In the genomic region with DNA sequence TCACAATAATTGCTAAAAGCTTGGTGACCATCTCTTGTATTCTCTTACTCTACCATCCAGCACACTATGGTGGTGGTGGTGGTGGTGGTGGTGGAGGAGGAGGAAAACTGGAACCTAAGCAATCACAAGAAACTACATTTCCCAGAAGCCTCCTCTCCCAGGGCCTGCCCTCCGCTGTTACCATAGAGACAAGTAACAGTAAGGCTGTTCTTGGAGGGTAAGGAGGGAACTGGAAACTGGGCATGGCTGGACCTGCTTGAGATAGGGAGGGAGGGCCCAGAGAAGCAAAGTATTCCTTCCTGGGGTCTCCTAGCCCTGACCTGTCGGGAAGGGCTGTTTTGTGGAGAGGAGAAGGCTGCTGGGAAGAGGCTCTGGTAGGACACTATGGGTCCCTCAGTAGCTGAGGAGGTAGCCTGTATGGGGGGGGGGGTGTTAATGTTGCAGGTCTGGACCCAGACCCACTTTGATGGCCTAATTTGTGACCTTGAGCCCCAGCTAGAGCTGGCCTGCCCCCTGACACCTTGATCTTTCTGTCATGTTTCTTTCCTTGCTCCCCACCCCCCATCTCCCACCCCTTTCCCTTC, we compare ENCODE assay signal across 8 mouse cellular contexts. TPM values are rescaled to one million over a fixed set of nuclear protein-coding genes. Genes with fewer than 3 reads are reported as not detected.
DNase-seq lines count a peak whose midpoint lies in the region; ATAC-seq and TF ChIP-seq lines count a peak whose summit lies in the region.

Gene Drc7 (plus strand): TSS at position 177 of the 584 bp plus-strand sequence.

- no peak within 1 kb of the TSS for H3K27ac ChIP-seq in midbrain, embryonic 11.5 days (ENCODE audit: low read depth, low read length)
- no peak within 1 kb of the TSS for H3K27ac ChIP-seq in midbrain, embryonic 10.5 days (replicated peaks)
- no peak within 1 kb of the TSS for H3K27ac ChIP-seq in limb, embryonic 13.5 days
- H3K27ac ChIP-seq in gastrocnemius, adult 2 months: no peak within 1 kb of the TSS

- DNase-seq in adrenal gland, postnatal 14 days: peak; percentile 32
- no peak for DNase-seq in adrenal gland, adult 8-10 months
- no peak for DNase-seq in midbrain, embryonic 11.5 days (ENCODE audit: low spot score, missing footprints)
- no peak for DNase-seq in midbrain, embryonic 10.5 days (ENCODE audit: low spot score)
- no peak for DNase-seq in right cerebral cortex, postnatal 36 days (ENCODE audit: low spot score in 2 of 2)
- no peak for DNase-seq in gastrocnemius, adult 2 months

- 26% methylated on average over 2 of the region's 2 CpGs for WGBS in midbrain, embryonic 11.5 days
- WGBS in midbrain, embryonic 10.5 days: 25% methylated on average over 2 of the region's 2 CpGs
- WGBS in limb, embryonic 13.5 days: 17% methylated on average over 2 of the region's 2 CpGs

- intact Hi-C loops in gastrocnemius, adult 2 months (cut with DNase I): no loop called here

- H3K4me1 ChIP-seq in midbrain, embryonic 11.5 days (ENCODE audit: control insufficient read depth, insufficient read depth, low read length): no peaks in the 10 kb centered on the region
- H3K4me1 ChIP-seq in midbrain, embryonic 10.5 days: peaks cover 5% of the 10 kb centered on the region; the same call in 1 of the 2 replicates
- H3K4me1 ChIP-seq in limb, embryonic 13.5 days: no peaks in the 10 kb centered on the region

- ATAC-seq in midbrain, embryonic 11.5 days (ENCODE audit: low FRiP score): peak; percentile 73
- ATAC-seq in limb, embryonic 13.5 days (ENCODE audit: low FRiP score, low read depth): peak; percentile 84
- ATAC-seq in monocyte, adult 5-6 weeks (replicated peaks; ENCODE audit: insufficient number of reproducible peaks, low FRiP score, low TSS enrichment, poor library complexity, severe bottlenecking): peak; percentile 67; the same call in 1 of the 2 replicates

- H3K36me3 ChIP-seq in midbrain, embryonic 11.5 days (ENCODE audit: control insufficient read depth, insufficient read depth, low read length): no peaks in the 10 kb centered on the region
- H3K36me3 ChIP-seq in midbrain, embryonic 10.5 days: no peaks in the 10 kb centered on the region
- no peaks in the 10 kb centered on the region for H3K36me3 ChIP-seq in limb, embryonic 13.5 days

- H3K4me3 ChIP-seq in midbrain, embryonic 11.5 days (ENCODE audit: low read depth, low read length): no peak within 1 kb of the TSS
- H3K4me3 ChIP-seq in midbrain, embryonic 10.5 days: no peak within 1 kb of the TSS
- H3K4me3 ChIP-seq in limb, embryonic 13.5 days: no peak within 1 kb of the TSS
- no peak within 1 kb of the TSS for H3K4me3 ChIP-seq in gastrocnemius, adult 2 months

- no peak for TF ChIP-seq CTCF in gastrocnemius, adult 2 months (IDR thresholded peaks at IDR 0.05)

- H3K9me3 ChIP-seq in midbrain, embryonic 11.5 days (ENCODE audit: control insufficient read depth, low read length): no peaks in the 10 kb centered on the region
- no peaks in the 10 kb centered on the region for H3K9me3 ChIP-seq in midbrain, embryonic 10.5 days (replicated peaks)
- no peaks in the 10 kb centered on the region for H3K9me3 ChIP-seq in limb, embryonic 13.5 days

- H3K4me2 ChIP-seq in midbrain, embryonic 11.5 days: no peak within 1 kb of the TSS
- no peak within 1 kb of the TSS for H3K4me2 ChIP-seq in limb, embryonic 13.5 days (replicated peaks)

- H3K27me3 ChIP-seq in midbrain, embryonic 11.5 days (ENCODE audit: control insufficient read depth, insufficient read depth, low read length): no peaks in the 10 kb centered on the region
- H3K27me3 ChIP-seq in midbrain, embryonic 10.5 days (ENCODE audit: low read depth, poor library complexity, severe bottlenecking): no peaks in the 10 kb centered on the region
- no peaks in the 10 kb centered on the region for H3K27me3 ChIP-seq in limb, embryonic 13.5 days

- no peak within 1 kb of the TSS for H3K9ac ChIP-seq in midbrain, embryonic 11.5 days (ENCODE audit: low read length)
- no peak within 1 kb of the TSS for H3K9ac ChIP-seq in limb, embryonic 13.5 days

RNA-seq across cellular contexts. Expression of gene Drc7, which starts in this region (rescaled TPM):
- not detected in 2 replicates for total RNA-seq in adrenal gland, postnatal 14 days (2021)
- total RNA-seq in adrenal gland, adult 8-10 months (2022): not detected
- 0.14 TPM in 1 of 2 replicates, not detected in the other for polyA plus RNA-seq in midbrain, embryonic 11.5 days (2014; fragmentation: Nextera tagmentation; extraction: Ambion mirVana)
- 0.11 and 0.14 TPM in 2 replicates for polyA plus RNA-seq in midbrain, embryonic 10.5 days (2016; fragmentation: Nextera tagmentation; extraction: Ambion mirVana)
- not detected in 2 replicates for polyA plus RNA-seq in limb, embryonic 13.5 days (2015; fragmentation: Nextera tagmentation; extraction: Ambion mirVana)
- total RNA-seq in monocyte, adult 5-6 weeks (2017): not detected in 3 replicates
- total RNA-seq in gastrocnemius, adult 2 months (2021): not detected

Comparison
In these comparisons a context has a peak if more than half of its experiments do, and no peak if none do; other contexts are left out.
1. Peak in DNase-seq in adrenal gland, postnatal 14 days; RNA of the gene not detected or under 1 TPM.
2. Peak in ATAC-seq in midbrain, embryonic 11.5 days; RNA of the gene not detected or under 1 TPM.
3. Peak in ATAC-seq in limb, embryonic 13.5 days; RNA of the gene not detected or under 1 TPM.
4. Peak in ATAC-seq in monocyte, adult 5-6 weeks; RNA of the gene not detected or under 1 TPM.